Mouse (Mus musculus) ovary, postnatal 14 days (tissue): Measurements from ENCODE around the gene Srms.
A peak's percentile ranks its signal among the peaks of the same experiment; 100 is the strongest.
"Not testable (repeated sequence)": the region's sequence is repeated elsewhere in the genome, so short reads cannot be mapped to it uniquely, and the experiment has no call there.

Source experiments
- DNase-seq: peaks from one replicate; pipeline ENCODE4 v3.0.0; 2022; ENCODE audit warnings: low spot score

Srms gene

DNA sequence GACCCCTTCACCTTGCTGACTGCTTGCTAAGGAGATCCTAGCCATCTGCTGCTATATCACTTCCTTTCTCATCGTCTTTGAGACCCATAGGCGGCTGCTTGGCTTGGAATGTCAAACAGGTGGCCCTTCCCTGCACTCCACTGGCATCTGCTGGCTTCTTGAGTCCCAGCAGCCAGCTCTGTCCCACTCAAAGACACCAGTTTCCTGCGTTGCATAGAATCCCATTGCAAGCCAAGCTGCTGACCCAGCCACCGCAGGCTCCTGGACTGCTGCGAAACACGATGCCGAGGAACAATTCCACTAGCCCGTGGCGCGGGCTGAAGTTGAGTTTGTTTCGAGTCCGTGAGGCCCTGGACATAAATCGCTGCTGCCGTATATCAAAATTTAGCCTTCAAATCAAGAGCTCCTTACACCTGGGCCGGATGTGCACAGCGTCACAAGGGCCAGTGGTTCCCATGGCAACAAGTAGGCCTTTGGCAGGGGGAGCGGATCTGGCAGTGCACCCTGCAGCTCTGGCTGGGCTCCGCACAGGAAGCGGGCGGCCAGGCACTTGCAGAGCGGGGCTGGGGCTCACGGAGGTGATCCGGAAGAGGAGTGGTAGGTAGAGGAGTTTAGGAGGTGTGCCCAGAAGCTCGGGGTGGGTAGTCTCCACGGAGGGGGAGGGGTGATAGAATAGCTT lies 6.7 kb upstream of the Srms start, which contains the start of gene Fndc11:
TSS of gene Fndc11 (plus strand) at position 476 of the 679 bp plus-strand sequence.
- peak; percentile 71 for DNase-seq

- no peak for DNase-seq
These were observed 6.0 kb upstream of the Srms start for GRCm38 (mm10) chr2:181218881-181219485.

DNA sequence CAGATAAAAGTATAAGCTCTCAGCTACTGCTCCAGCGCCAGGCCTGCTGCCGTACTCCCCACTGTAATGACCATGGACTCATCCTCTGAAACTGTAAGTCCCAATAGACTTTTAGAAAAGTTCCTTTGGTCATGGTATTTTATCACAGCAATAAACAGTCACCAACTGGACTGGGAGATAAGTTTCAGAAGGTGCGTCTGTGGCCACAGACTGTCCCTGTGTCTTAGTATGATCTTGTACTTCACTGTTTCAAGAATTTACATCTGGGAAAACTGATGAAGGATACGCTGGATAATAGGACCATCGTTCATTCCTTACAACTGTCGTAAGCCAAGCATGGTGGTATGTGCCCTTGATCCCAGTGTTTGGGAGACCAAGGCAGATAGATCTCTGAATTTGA lies 3.1 kb upstream of the Srms start:
- no peak for DNase-seq

DNA sequence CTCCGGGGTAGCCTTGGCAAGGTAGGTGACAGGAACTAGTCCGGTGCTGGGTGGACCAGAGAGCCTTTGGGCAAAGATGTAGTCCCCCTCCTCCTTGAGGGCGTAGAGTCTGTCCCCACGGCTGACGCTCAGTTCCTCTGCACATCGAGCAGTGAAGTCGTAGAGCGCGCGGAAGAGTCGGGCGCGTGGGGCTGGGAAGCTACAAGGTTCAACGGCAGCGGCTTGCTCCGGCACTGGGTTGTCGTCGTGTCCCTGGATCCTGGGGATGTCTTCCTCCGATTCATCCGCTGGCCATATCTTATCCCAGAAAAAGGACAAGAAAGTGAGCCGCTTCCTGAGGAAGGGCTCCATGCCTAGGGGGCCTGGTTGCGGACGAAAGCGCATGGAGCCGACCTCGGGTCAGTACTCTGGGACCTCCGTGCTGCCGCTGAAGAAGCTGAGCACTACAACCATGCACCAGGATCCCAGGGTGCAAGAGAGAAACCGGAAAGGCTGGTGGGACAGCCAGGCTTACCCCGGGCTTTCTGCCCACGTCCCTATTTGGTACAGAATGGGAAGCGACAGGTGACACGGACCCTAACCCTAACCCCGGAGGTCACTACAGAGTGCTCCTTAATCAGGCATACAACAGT lies 480 bp downstream of the Srms start:
- DNase-seq, result no peak

- no peak for DNase-seq
These were observed 6.9 kb downstream of the Srms start for GRCm38 (mm10) chr2:181206118-181206517.

- DNase-seq, result no peak
These were observed 7.3 kb downstream of the Srms start for GRCm38 (mm10) chr2:181205678-181206077.

DNA sequence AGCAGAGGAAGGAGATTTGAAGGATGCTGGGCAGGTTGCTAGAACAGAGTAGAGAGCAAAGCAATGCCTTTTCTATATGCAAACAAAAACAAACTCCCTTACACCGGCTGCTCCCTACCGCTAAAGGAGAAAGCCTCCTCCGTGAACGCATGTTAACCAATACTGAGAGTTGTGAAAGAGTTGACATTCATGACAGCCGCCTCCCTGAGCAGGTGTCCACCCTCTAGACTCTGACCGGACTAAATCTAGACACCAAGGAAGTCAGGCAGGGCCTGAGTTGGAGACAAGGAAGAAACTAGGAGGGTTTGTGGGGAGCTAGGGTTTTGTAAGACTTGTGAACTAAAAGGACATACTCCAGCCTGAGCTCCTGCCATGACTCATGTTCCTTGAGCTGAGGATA lies 10.1 kb downstream of the Srms start:
- DNase-seq, result no peak

GRCm38 (mm10) chr2:181202422-181202821 lies 10.6 kb downstream of the Srms start, which contains the start of gene Ptk6:
Ptk6 (minus strand) TSS chr2:181202789.
- DNase-seq, result no peak

- DNase-seq, result no peak
These were observed 11.4 kb downstream of the Srms start for GRCm38 (mm10) chr2:181201606-181202005.

DNA sequence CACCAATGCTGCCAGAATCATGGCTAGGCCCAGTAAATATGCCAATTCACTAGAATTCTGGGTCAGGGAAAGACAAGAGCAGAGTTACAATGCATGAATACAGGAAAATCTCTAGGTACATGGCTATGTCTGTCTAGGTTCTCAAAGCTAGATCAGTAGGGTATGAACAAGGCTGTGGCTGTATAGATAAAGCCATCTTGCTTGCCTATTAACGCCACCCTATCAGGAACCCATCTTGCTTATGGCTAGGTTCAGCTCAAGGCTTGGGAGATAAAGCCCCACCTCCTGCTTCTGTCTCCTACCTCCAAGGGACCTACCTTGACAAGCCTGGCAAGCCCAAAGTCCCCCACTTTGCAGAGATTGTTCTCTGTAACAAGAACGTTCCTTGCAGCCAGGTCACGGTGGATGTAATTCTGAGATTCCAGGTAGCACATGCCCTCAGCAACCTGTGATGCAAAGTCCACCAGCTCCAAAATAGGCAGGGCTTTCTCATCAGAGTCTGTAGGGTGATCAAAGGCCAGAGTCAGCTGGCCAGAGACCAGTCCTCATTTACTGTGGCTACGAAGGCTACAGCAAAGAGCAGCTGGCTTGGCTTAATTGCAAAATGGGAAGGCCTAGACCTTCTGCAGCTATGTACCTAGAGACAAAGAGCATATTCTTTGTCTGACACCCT lies 16.2 kb downstream of the Srms start:
- DNase-seq, result no peak

GRCm38 (mm10) chr2:181193044-181193443 lies 19.9 kb downstream of the Srms start:
- no peak for DNase-seq

DNA sequence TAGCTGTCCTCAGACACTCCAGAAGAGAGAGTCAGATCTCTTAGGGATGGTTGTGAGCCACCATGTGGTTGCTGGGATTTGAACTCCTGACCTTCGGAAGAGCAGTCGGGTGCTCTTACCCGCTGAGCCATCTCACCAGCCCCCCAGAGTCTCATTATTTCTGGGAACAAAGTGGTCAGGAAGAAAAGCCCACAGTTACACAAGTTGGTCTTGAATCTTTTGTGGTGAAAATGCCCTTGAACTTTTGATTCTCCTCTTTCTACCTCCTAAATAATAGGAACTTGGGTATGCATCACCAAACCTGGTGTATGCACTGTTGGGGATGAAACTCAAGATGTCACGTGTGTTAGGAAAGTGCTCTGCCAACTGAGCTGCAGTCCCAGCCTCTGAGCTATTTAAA lies 21.0 kb downstream of the Srms start:
- no peak for DNase-seq

- not testable (repeated sequence) for DNase-seq
These were observed 21.6 kb downstream of the Srms start for GRCm38 (mm10) chr2:181191385-181191784.

GRCm38 (mm10) chr2:181189321-181189720 lies 23.7 kb downstream of the Srms start:
- no peak for DNase-seq

- no peak for DNase-seq
These were observed 24.3 kb downstream of the Srms start for GRCm38 (mm10) chr2:181188681-181189080.

GRCm38 (mm10) chr2:181187121-181188000 lies 25.6 kb downstream of the Srms start, which contains the start of gene Ppdpf:
Ppdpf (plus strand) TSS chr2:181187247.
- peak; percentile 76 for DNase-seq

DNA sequence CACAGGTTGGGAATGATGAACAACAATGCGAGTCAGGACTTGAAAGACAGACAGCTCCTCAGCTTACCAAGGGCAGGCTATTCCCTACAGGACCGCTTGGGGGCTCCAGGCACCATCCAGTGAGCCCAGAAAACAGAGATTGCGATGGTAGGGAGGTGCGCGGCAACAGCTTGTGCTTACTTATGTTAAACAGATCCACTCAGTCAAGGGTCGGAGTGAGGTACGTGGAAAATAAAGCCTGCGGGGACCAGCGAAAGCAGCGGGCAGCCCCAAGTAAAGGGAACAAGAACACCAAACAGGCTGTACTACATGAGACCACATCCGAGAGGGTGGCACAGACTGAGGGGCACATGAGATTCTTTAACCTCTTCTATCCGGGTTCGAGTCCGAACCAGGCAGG lies 26.4 kb downstream of the Srms start:
- DNase-seq, result peak; percentile 70

GRCm38 (mm10) chr2:181180898-181181297 lies 32.1 kb downstream of the Srms start:
- DNase-seq, result no peak

DNA sequence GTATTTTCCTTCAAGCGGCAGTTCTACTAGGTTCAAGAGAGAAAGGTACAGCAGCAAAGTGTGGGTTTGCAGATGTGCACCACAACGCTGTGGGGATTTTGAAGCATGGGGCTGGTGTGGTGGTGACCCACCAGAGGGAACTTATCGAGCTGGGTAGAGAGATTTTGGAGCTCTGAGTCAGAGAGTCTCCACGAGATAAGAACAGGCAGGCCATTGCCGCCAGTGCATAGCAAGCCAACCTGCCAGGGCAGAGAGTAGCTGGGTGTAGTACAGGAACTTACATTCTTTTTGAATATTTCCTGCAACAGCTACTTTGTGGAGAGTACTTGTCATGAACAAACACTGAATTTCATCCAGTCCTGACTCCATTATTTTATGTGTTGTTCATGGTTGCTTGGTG lies 34.5 kb downstream of the Srms start:
- DNase-seq, result no peak

GRCm38 (mm10) chr2:181178015-181178414 lies 35.0 kb downstream of the Srms start:
- DNase-seq, result no peak

DNA sequence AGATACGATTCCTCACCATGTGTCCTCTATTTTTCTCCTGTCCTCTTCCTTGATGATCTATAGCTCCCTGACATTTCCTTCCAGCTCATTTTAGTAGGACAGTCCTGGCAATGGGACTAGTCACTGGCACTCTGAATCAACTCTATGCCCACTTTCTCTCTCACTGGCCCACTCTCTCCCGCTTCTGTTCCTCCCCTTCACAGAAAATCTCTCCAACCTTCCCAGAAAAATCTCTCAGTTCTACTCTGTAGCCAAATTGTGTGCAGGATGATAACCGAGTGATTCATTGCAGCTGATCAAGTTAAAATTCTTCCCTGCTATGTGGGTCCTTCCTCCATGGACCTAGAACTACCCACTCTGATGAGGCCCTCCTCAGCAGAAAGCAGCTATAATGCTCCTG lies 38.3 kb downstream of the Srms start:
- no peak for DNase-seq

- no peak for DNase-seq
These were observed 46.5 kb downstream of the Srms start for GRCm38 (mm10) chr2:181166469-181166868.
